Mouse (Mus musculus) small intestine, adult 2 months (tissue): ENCODE measurements around the gene Nup205. TPM values are rescaled to one million over a fixed set of nuclear protein-coding genes. Genes with fewer than 3 reads are reported as not detected.

ENCODE experiments used
- H3K27ac ChIP-seq: fragments of 200-500 bp; 2 replicates; pipeline ENCODE4 v1.5.1; 2012; ENCODE audit warnings: low read depth, low read length, control low read depth, inconsistent platforms; ENCODE audit not compliant: insufficient read depth
- H3K27me3 ChIP-seq: fragments of 200-500 bp; 2 replicates; pipeline ENCODE4 v1.6.1; 2012; ENCODE audit warnings: mild to moderate bottlenecking, moderate library complexity, low read length, inconsistent platforms; ENCODE audit not compliant: control insufficient read depth, insufficient read depth
- H3K36me3 ChIP-seq: fragments of 200-500 bp; 2 replicates; pipeline ENCODE4 v1.6.1; 2012; ENCODE audit warnings: mild to moderate bottlenecking, low read length, control low read depth, inconsistent platforms; ENCODE audit not compliant: control insufficient read depth, insufficient read depth
- H3K4me1 ChIP-seq: fragments of 200-500 bp; 2 replicates; pipeline ENCODE4 v1.6.1; 2012; ENCODE audit warnings: low read length, inconsistent platforms, mixed read lengths; ENCODE audit not compliant: control insufficient read depth, insufficient read depth, insufficient read length
- H3K4me3 ChIP-seq: fragments of 200-500 bp; 2 replicates; pipeline ENCODE4 v1.5.1; 2012; ENCODE audit warnings: low read depth, mild to moderate bottlenecking, control low read depth, inconsistent platforms, low read length, moderate library complexity
- CTCF ChIP-seq: fragments of 200-500 bp; IDR thresholded peaks from 2 replicates; pipeline ENCODE4 v1.5.1; 2012; ENCODE audit warnings: low read depth, mild to moderate bottlenecking, control low read depth, inconsistent platforms, low read length, moderate library complexity, mixed read lengths; ENCODE audit not compliant: insufficient replicate concordance, insufficient read length; ENCODE audit errors: extremely low read depth
- POLR2A ChIP-seq: fragments of 200-500 bp; IDR thresholded peaks from 2 replicates; pipeline ENCODE4 v1.6.1; 2012; ENCODE audit warnings: low read depth, mild to moderate bottlenecking, control low read depth, inconsistent platforms, low read length, moderate library complexity
- WGBS: fragments of 180-500 bp; shearing (Covaris S2); methylation state at CpG from one replicate; pipeline ENCODE4 v1.1.7; 2018; 5-methylcytosine and 5-hydroxymethylcytosine counted together
- polyA plus RNA-seq: library from polyadenylated mRNA; depleted of rRNA; stranded (reverse); fragments of >200 nt; gene quantifications from 2 replicates; pipeline ENCODE4 v1.2.3, GENCODE M21; 2012; rRNA removed

Gene Nup205
- polyA plus RNA-seq, 1 experiment: 7.1 TPM

- no peak for TF ChIP-seq CTCF
- Histone ChIP-seq H3K4me3 (no peak overlapping the region), H3K27ac (no peak overlapping the region), H3K4me1 (no peaks in the 10 kb centered on the region), H3K36me3 (no peaks in the 10 kb centered on the region), H3K27me3 (no peaks in the 10 kb centered on the region)
- WGBS: 82% methylated on average over 7 of the region's 7 CpGs
Observed at GRCm38 (mm10) chr6:35288920-35289319, 111.7 kb downstream of the Nup205 start.

GRCm38 (mm10) chr6:35289676-35290075, 112.5 kb downstream of the Nup205 start:
- 94% methylated on average over 8 of the region's 8 CpGs for WGBS

GRCm38 (mm10) chr6:35294964-35295363, 117.7 kb downstream of the Nup205 start:
- no peak overlapping the region for H3K27ac ChIP-seq
- H3K4me3 ChIP-seq: no peak overlapping the region
- TF ChIP-seq CTCF (no peak), POLR2A (no peak)
- H3K36me3 ChIP-seq: no peaks in the 10 kb centered on the region
- WGBS: 65% methylated on average over 2 of the region's 2 CpGs
- no peaks in the 10 kb centered on the region for H3K27me3 ChIP-seq
- no peaks in the 10 kb centered on the region for H3K4me1 ChIP-seq

More at GRCm38 (mm10) chr6:35289676-35290075, 112.5 kb downstream of the Nup205 start:
- Histone ChIP-seq H3K4me3 (no peak overlapping the region), H3K27ac (no peak overlapping the region), H3K27me3 (no peaks in the 10 kb centered on the region), H3K4me1 (no peaks in the 10 kb centered on the region), H3K36me3 (no peaks in the 10 kb centered on the region)
- TF ChIP-seq POLR2A: no peak
- TF ChIP-seq CTCF: no peak

GRCm38 (mm10) chr6:35297001-35297400, 119.8 kb downstream of the Nup205 start:
- 58% methylated on average over 2 of the region's 2 CpGs for WGBS

More at GRCm38 (mm10) chr6:35297001-35297400, 119.8 kb downstream of the Nup205 start:
- Histone ChIP-seq H3K27ac (no peak overlapping the region), H3K27me3 (no peaks in the 10 kb centered on the region), H3K4me1 (no peaks in the 10 kb centered on the region), H3K36me3 (no peaks in the 10 kb centered on the region), H3K4me3 (no peak overlapping the region)
- TF ChIP-seq CTCF: no peak
- TF ChIP-seq POLR2A: no peak

Other genes starting within 250 kb of the Nup205 start
- gene Slc23a4, start 189.0 kb upstream of the Nup205 start, polyA plus RNA-seq: 76.2 and 221 TPM in 2 replicates
- 2.1 and 5.3 TPM in 2 replicates for gene Cnot4, start 43.7 kb upstream of the Nup205 start, polyA plus RNA-seq
- gene Slc13a4, start 130.7 kb downstream of the Nup205 start, polyA plus RNA-seq: not detected in 2 replicates
- gene Fam180a, start 148.7 kb downstream of the Nup205 start, polyA plus RNA-seq: 0.17 and 0.24 TPM in 2 replicates